Mouse (Mus musculus) thymus, adult 2 months (tissue): Measurements from ENCODE around the gene Ankrd53.

Experiments
- CTCF ChIP-seq: fragments of 200-500 bp; IDR thresholded peaks from 2 replicates; pipeline ENCODE4 v1.5.1; 2012; ENCODE audit warnings: mild to moderate bottlenecking, control low read depth, low read length, moderate library complexity, borderline replicate concordance; ENCODE audit not compliant: control insufficient read depth, poor library complexity, insufficient read depth; ENCODE audit errors: extremely low read depth
- POLR2A ChIP-seq: fragments of 200-500 bp; IDR thresholded peaks from 2 replicates; pipeline ENCODE4 v1.6.1; 2012; ENCODE audit warnings: mild to moderate bottlenecking, low read length, control low read depth, moderate library complexity; ENCODE audit not compliant: control insufficient read depth, poor library complexity, insufficient read depth; ENCODE audit errors: extremely low read depth

DNA sequence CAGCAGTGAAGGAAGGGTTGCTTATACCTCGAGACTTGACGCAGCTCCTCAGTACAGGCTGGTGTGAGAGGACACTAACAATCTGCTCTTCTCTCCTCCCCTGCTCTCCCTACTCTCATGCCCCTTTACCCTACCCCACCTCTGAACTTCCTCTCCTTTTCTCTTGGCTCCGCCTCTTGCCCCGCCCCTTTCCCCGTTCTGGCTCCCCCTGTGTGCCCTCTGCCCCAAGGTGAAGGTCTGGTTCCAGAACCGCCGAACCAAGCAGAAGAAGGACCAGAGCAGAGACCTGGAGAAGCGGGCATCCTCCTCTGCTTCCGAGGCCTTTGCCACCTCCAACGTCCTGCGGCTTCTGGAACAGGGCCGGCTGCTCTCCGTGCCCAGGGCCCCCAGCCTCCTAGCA, 25.1 kb upstream of the Ankrd53 start:
- TF ChIP-seq POLR2A (no peak), CTCF (no peak)
